Mouse (Mus musculus) limb, embryonic 14.5 days (tissue): ENCODE measurements at regions not wholly inside any gene's neighbourhood (a gene's known extent, or its start where the extent isn't known, plus 50 kb on each side); places are given as distances from the start of the nearest gene placed in this dataset.

ENCODE experiments used
- ATAC-seq: fragments of 200-750 bp; cut with Nextera tagmentation; 2 replicates; pipeline ENCODE4 v1.8.0; 2017; ENCODE audit warnings: low read depth, moderate number of reproducible peaks, moderate TSS enrichment; ENCODE audit not compliant: low FRiP score
- DNase-seq: peaks from one replicate; pipeline ENCODE4 v3.0.0-alpha.2; 2015; ENCODE audit warnings: low spot score
- H3K27ac ChIP-seq: fragments of 300-500 bp; sonication (generic); replicated peaks from 2 replicates; pipeline ENCODE4 v1.5.1; 2014; ENCODE audit warnings: low read depth, mild to moderate bottlenecking, low read length, moderate library complexity, mixed read lengths
- H3K27me3 ChIP-seq: fragments of 300-500 bp; sonication (generic); 2 replicates; pipeline ENCODE4 v1.6.1; 2014; ENCODE audit warnings: low read length, mixed read lengths; ENCODE audit not compliant: control insufficient read depth, insufficient read depth
- H3K36me3 ChIP-seq: fragments of 300-500 bp; sonication (generic); 2 replicates; pipeline ENCODE4 v1.6.1; 2014; ENCODE audit warnings: mild to moderate bottlenecking, low read length, moderate library complexity, mixed read lengths; ENCODE audit not compliant: control insufficient read depth, insufficient read depth
- H3K4me1 ChIP-seq: fragments of 300-500 bp; sonication (generic); 2 replicates; pipeline ENCODE4 v1.6.1; 2014; ENCODE audit warnings: antibody characterized with exemption, low read length, mixed read lengths; ENCODE audit not compliant: control insufficient read depth, insufficient read depth
- H3K4me2 ChIP-seq: fragments of 300-500 bp; sonication (generic); replicated peaks from 2 replicates; pipeline ENCODE4 v1.6.1; 2014; ENCODE audit warnings: low read depth, mild to moderate bottlenecking, low read length, moderate library complexity; ENCODE audit not compliant: severe bottlenecking
- H3K4me3 ChIP-seq: fragments of 300-500 bp; sonication (generic); replicated peaks from 2 replicates; pipeline ENCODE4 v1.5.1; 2014; ENCODE audit warnings: low read length
- H3K9ac ChIP-seq: fragments of 300-500 bp; sonication (generic); 2 replicates; pipeline ENCODE4 v1.6.1; 2014; ENCODE audit warnings: mild to moderate bottlenecking, low read depth, low read length, moderate library complexity; ENCODE audit not compliant: severe bottlenecking
- H3K9me3 ChIP-seq: fragments of 300-500 bp; sonication (generic); 2 replicates; pipeline ENCODE4 v1.6.1; 2016; ENCODE audit warnings: low read length; ENCODE audit not compliant: control insufficient read depth
- POLR2A ChIP-seq: fragments of 200-500 bp; IDR thresholded peaks from 2 replicates; pipeline ENCODE4 v1.8.0; 2012; ENCODE audit warnings: inconsistent platforms, mild to moderate bottlenecking, moderate library complexity, borderline replicate concordance; ENCODE audit not compliant: insufficient read depth, insufficient read length; ENCODE audit errors: extremely low read depth
- WGBS: fragments of 180-500 bp; shearing (Covaris S2); extraction: QIAGEN DNeasy Blood & Tissue Kit; methylation state at CpG from one replicate; pipeline ENCODE4 v1.1.7; 2014; 5-methylcytosine and 5-hydroxymethylcytosine counted together

GRCm38 (mm10) chr12:12534779-12535178 lies 272.8 kb downstream of the Fam49a start:
- no peak overlapping the region for H3K4me2 ChIP-seq
- WGBS, result 18% methylated on average over 2 of the region's 2 CpGs
- TF ChIP-seq POLR2A, result no peak
- H3K27me3 ChIP-seq, result no peaks in the 10 kb centered on the region
- DNase-seq (no peak), ATAC-seq (no peak)
- H3K9ac ChIP-seq, result no peak overlapping the region
- H3K9me3 ChIP-seq, result no peaks in the 10 kb centered on the region
- H3K4me1 ChIP-seq, result no peaks in the 10 kb centered on the region
- no peak overlapping the region for H3K4me3 ChIP-seq
- H3K27ac ChIP-seq, result no peak overlapping the region
- H3K36me3 ChIP-seq, result no peaks in the 10 kb centered on the region

DNA sequence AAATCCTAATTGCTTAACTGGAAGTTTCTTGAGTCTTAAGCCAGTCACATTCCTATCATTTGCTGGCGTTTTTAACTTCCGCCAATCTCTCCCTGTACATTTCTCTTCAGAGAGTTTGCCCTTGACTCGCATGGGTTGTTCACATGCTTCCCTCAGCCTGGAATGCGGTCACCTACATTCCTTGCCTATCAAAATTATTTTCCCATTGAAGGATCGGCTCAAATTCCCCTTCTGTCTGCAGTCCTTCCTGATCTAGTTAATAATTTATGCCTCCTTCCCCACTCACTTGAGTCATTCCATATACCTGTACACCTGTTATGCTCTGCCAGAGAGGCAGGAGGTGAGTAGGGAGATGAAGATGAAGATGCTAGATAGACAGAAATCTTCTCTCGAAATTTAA lies 268.9 kb downstream of the Fam49a start:
- WGBS, result 64% methylated on average over 6 of the region's 6 CpGs

DNA sequence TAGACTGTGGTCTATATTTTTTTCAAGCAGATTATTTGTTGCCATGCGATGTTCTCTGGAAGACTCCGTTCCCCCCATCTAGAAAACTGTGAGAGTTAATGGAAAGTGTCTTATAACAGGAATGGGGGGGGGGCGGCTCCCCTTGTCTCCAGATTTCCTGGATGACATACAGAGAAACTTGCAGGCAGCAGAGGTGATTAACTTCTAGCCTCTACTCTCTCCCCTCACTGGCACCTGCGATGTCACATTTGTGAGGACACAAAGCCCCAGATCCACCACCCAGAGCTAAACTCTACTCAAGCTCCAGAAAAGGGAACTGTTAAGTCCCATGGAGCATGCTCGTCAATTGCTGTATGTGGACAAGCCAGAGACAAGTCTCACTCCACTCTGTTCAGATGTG lies 267.6 kb downstream of the Fam49a start:
- ATAC-seq, result no peak
- no peak for TF ChIP-seq POLR2A
- Histone ChIP-seq H3K4me2 (no peak overlapping the region), H3K27ac (no peak overlapping the region), H3K36me3 (no peaks in the 10 kb centered on the region), H3K27me3 (no peaks in the 10 kb centered on the region), H3K4me3 (no peak overlapping the region), H3K9ac (no peak overlapping the region), H3K4me1 (peaks cover 3% of the 10 kb centered on the region; the same call in 1 of the 2 replicates), H3K9me3 (no peaks in the 10 kb centered on the region)
- WGBS, result 93% methylated on average over 5 of the region's 5 CpGs
- DNase-seq, result no peak

More for the DNA sequence above, 268.9 kb downstream of the Fam49a start:
- DNase-seq, result no peak
- no peaks in the 10 kb centered on the region for H3K36me3 ChIP-seq
- H3K4me3 ChIP-seq, result no peak overlapping the region
- H3K27me3 ChIP-seq, result no peaks in the 10 kb centered on the region
- H3K9me3 ChIP-seq, result no peaks in the 10 kb centered on the region
- H3K4me1 ChIP-seq, result peaks cover 3% of the 10 kb centered on the region; the same call in 1 of the 2 replicates
- no peak overlapping the region for H3K27ac ChIP-seq
- TF ChIP-seq POLR2A, result no peak
- H3K9ac ChIP-seq, result no peak overlapping the region
- no peak overlapping the region for H3K4me2 ChIP-seq
- no peak for ATAC-seq

DNA sequence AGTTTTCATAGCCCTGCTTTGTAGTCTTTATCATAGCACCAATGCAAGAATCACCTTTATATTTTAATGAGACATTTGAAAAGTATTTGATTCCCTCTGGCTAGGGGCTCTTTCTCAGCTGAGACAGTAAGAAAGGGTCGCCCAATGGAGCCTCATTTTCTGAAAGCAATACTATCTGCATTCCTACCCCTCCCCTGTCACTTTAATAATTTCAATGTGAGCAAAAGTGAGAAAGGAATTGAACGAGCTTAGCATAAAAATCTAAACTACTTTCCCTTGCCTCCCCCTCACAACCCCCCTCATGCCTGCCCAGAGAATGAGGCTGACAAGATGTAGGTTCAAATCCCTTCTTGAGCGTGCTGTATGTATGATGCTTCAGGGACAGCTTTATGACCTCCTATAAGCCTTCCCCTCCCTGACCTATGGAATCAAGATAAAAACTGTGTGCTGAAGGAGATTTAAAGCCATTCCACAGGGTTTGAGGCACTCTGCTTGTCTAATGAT lies 266.6 kb downstream of the Fam49a start:
- ATAC-seq, result no peak
- DNase-seq, result no peak
- Histone ChIP-seq H3K9ac (no peak overlapping the region), H3K9me3 (no peaks in the 10 kb centered on the region), H3K4me1 (peaks cover 3% of the 10 kb centered on the region; the same call in 1 of the 2 replicates), H3K27me3 (no peaks in the 10 kb centered on the region), H3K27ac (no peak overlapping the region), H3K4me2 (no peak overlapping the region), H3K4me3 (no peak overlapping the region), H3K36me3 (no peaks in the 10 kb centered on the region)
- TF ChIP-seq POLR2A, result no peak
- 50% methylated on average over 3 of the region's 3 CpGs for WGBS

DNA sequence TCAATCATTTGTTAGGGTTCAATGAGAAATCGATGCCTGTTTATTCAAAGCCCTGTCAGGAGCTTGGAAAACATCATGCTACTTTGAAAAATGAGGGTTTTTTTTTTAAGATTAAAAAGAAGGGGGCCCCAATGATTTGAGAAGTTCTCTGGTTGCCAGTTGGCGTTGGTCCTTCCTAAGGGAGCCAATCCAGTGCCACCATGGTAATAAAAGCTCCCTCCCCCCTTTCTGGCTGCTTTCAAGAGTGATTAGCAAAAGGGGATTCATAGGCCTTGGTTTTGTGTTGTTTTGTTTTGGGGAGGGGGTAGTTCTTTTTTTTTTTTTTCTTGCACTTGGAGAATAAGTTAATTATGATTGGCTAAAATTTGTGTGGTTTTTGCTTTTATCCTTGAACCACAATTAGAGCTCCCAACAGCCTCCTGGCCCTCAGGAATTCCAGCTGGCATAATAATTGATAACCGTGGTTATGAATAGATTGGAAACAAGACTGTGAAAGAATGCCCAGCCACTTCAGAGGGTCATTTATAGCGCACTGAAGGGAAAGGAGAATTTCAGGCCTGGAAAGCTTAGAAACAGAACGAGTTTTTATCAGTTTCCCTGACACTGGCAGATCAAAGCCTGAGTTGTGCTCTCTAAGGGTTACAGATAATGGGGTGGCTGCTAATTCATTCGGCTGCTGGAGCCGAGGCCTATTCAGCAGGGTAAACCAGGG lies 266.0 kb downstream of the Fam49a start:
- Histone ChIP-seq H3K4me1 (peaks cover 3% of the 10 kb centered on the region; the same call in 1 of the 2 replicates), H3K27ac (no peak overlapping the region), H3K4me2 (no peak overlapping the region), H3K36me3 (no peaks in the 10 kb centered on the region), H3K27me3 (no peaks in the 10 kb centered on the region), H3K9me3 (no peaks in the 10 kb centered on the region), H3K4me3 (no peak overlapping the region), H3K9ac (no peak overlapping the region)
- DNase-seq (no peak), ATAC-seq (no peak)
- no peak for TF ChIP-seq POLR2A
- 39% methylated on average over 7 of the region's 7 CpGs for whole genome bisulfite sequencing
